Mouse (Mus musculus) cerebellum, adult 18-20 months (tissue): ENCODE measurements around the gene Ak8.
A peak's percentile ranks its signal among the peaks of the same experiment; 100 is the strongest.

ENCODE experiments used
- DNase-seq, 2 experiments: peaks; one replicate each; pipeline ENCODE4 v3.0.0; 2021

Gene Ak8

DNA sequence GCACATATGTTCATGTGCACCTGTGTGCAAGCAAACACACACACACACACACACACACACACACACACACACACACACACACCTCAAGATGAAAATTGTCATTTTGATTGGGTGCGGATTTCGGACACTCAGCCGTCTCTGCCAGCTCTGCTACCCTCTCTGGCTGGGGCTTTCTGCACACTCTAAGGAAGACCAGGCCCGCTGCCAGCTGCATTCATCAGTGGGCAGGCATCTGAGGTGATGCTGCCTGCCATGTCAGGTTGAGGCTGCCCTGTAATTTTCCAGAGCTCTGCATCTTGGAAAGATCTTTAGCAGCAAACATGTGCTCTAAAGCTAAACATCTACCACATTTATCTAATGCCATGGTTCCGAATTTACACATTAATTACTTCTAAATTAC, 37.1 kb downstream of the Ak8 start:
- peak in 1 of 2 experiments; percentile 8 for DNase-seq

DNA sequence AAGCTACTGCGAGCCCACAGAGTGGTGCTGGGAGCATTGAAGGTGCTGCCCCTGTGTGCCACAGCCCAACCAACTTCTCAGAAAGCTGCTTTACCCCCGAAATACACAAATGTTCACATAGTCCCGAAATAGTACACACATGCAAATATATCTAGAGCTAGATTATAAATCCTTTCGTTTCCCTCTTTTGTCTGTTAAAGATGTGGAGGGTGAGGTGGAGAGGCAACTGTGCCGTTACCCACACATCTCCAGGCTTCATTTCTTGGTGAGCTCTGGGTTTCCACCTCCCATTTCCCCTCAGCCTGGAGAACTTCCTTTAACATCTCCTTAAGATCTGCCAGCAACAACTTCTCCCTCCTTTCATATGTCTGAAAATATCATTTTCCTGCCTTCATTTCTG, 40.2 kb downstream of the Ak8 start:
- DNase-seq: no peak

DNA sequence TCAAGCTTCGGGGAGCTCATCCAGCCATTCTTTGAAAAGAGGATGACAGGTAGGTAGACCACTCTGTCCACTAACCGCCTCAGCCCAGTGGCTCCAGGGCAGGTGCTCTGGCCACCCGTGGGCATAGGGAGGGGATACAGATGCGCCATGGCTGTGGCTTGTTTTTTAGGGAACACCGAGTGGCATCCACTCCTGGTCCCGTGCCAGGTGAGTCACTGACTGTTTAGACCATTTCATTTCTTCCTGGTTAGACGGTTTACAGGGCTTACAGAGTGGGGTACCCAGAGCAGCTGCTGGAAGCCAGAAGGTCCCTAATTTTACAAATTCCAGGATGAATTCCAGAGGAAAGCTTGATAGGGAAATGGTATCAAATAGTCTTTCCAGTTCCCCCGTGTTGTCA, 42.7 kb downstream of the Ak8 start:
- no peak for DNase-seq

DNA sequence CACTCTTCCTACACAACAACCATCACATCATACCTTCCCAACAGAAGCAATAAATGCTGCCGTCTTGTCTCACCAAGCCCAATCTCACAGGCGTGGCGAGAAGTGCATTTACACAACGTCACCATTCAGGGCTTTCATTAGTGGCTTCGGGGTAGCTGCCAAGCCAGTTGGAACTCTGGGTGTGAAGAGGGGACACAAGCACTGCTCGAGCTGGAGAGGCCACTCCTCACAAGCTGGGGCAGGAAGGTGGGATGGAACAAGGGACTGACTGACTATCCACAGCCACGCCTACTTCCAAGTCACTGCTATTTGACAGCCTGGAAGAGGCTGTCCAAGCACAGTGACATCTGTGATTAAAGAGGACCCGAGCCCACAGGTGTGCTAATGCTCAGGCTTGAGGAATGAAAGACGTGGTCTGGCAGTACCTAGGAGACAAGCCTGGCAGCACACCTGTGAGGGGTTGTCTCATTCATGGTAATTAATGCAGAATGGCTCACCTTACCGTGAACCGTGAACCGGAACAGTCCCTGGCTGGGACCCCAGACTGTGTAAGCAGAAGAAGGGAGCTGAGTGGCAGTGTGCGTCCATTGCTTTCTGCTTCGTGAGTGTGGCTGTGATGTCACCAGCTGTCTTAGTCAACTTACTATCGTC, 46.8 kb downstream of the Ak8 start:
- no peak for DNase-seq

DNA sequence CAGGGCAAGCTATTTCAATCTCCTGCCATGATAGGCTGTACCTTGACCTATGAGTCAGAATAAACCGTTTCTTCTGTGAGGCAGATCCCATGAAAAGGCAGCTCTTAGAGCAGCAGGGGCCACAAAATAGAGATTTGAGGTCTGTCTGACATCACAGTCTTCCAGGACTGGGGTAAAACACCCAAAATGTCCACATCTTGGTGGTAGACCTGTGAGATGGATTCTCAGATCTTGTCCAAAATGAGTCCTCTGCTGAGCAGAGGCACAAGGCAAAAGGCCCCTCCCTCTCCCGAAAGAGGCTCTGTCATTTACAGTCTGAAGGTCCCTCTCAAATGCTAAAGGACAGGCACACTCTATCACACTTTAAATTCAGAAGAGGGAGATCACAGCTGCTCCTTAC, 47.7 kb downstream of the Ak8 start:
- no peak for DNase-seq

DNA sequence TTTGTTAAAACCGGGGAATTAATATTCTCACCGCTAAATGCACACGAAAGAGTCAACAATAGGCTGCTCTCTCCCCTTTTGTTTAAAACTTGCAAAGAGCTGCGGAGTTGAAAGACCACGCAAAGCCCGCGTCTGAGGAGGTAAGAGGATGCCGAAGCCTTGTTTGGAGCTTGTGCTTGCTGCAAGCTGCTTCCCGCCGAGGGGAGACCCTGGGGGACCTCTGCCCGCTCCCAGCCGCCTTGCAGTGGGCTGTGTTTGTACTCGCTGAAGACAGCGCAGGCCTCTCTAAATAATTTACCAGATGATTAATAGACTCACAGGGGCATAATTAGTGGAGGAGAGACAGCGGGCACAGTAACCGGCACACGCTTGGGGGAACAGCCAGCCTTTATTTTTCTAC, 51.2 kb downstream of the Ak8 start:
- no peak for DNase-seq

DNA sequence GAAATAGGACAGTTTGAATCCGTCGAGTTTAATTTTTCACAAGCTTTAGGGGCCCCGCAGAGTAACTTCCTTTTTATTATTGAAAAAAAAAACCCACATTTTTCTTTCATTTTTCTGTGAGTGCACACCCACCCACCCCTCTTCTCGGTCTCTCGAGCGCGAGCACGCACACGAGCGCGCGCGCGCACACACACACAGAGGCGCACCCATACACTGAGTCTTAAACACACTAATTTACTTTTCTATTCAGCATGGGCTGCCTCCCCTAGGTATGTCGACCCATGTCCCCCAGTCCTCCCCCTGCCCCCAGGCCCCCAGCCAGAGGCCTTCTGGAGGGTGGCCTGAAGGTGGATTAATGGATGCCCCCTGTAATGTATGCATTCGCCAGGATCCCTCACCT, 51.7 kb downstream of the Ak8 start:
- no peak for DNase-seq

DNA sequence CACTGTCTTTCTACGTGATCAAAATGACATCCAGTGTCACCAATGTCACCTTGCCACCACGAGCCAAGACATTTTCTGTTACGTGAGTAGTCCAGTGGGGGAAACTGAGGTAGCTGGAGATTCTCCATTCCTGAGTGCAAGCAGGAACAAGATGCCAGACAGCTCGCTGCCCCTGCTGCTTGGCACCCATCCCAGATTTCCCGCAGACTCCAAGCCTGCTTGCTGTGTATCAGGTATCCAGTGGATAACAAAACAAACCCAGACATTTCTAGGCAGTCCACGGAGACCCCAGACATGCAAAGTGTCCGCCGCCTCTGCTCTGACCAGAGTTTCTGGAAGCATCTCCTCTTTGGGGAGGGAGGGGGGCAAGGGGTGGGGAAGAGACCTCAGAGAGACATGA, 52.4 kb downstream of the Ak8 start:
- no peak for DNase-seq

DNA sequence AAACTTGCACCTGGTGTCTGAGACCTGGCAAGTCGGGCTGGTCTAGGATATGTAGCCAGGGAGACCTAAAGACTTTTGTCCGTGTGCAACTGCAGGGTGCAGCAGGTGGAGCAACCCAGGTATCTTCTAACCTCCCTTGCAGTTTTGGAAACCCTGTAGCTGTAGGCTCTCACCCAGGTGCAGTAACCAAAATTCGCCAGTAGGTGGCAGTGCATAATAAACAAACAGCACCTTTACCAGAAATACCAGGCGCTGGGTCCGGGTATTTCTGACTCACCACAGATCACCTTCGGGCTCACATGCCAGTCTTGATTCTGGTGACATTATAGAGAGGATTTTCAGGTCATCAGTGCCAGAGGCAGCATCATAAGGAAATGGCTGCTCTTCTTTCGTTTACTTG, 55.5 kb downstream of the Ak8 start:
- DNase-seq: peak; percentile 78 to 86

DNA sequence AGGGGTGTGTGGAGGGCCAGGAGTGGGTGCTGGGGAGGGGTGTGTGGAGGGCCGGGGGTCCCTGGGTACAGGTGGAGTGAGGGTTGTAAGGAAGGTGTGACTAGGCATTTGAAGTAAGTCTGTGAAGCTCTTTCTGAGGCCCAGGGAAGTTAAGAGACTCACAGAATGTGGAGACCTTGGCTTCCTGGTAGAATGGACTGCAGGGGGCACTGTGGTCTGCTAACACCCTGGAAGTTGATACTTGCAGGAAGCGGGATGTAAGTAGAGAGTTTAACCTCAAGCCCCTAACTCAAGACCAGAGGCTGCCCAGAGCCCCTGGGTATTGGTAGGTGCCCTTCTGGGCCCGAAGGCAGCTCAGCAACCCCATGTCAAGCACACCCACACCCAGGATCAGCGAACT, 56.2 kb downstream of the Ak8 start:
- peak; percentile 19 to 22 for DNase-seq

DNA sequence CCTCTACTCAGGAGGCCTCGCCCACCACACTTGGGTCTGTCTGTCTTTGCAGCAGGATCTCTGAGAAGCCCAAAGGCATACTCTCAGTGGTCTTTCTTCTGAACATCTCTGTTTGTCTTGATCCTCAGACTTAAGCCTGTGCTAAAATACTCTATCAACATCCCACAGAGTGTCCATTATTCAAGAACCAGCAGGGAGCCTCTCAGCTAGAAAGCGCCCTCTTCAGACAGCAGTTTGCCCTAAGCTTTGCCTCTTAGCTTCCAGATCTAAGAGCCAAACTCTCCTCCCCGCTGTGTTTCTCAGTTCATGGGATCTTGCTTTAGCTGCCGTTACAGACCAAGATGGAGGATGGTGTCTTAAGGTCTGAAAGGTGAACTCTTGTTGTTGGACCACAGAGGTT, 59.5 kb downstream of the Ak8 start:
- DNase-seq: no peak

DNA sequence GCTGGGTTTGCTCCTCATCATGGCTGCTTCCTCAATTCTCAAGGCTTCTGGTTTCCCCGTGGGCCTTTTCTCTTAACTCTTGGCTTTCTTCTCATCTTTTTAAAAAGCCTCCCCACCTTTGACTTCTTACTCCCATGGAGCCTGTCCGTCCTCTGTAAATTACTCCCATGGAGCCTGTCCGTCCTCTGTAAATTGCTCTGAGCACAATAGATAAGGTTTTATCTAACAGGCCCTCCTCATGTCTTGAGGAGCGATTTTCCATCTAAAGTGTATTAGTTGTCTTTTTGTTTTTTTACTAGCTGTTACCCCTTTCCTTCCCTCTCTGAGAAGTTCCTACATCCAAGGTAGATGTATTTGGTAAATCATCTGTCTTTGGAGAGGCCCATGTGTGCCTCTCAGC, 66.6 kb downstream of the Ak8 start:
- no peak for DNase-seq

DNA sequence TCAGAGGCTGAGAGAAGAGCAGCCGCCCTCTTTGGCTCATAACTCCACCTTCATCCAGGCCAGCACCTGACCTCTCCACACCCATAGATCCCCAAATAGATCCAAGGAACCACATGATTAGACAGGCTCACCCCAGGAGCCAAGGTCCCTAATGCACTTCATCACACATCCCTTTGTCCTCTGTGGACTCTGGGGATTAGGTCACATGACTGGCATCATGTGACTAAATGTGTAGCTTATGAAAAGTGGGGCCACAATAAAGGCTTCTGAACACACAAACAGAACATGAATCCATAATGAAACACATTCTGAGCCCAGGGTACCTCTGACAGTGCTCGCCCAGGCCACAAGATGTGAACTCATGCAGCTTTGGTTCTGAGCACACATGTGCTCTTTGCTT, 67.1 kb downstream of the Ak8 start:
- DNase-seq: no peak

DNA sequence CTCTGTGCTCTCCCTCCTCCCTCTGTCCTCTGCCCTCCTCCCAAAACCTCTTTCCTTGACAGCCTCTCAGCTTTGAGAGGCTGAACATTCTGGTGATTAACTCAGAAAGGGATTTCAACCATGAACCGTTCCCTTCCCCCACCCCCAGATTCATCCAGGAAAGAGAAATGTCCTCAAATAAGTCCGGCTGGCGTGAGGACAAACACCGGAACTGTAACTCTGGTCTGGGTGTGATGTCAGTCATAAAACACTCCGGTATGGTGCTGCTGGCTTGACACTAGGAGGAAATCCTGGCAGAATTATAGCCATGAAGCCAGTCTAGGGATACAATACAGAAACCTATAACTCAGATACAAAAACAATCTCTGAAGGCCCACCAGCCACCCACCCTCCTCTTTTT, 70.7 kb downstream of the Ak8 start:
- DNase-seq: no peak

DNA sequence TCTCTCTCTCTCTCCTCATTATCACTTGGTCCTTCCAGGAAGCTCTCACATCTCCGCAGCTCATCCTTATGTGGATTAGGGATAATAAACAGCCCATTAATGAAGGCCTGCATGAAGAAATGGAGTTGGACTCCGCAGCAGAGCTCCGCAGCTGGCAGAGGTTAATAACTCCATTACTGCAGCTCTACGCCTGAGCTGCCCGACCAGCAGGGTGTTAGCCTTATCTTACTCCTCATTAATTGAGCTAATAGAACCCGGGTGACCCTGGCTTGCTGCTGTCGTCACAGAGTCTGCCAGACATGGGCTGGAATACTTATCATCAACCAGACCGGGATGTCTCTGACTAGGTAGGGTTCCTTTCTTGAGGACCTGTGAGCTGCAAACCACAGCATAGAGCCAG, 74.1 kb downstream of the Ak8 start:
- DNase-seq: no peak

DNA sequence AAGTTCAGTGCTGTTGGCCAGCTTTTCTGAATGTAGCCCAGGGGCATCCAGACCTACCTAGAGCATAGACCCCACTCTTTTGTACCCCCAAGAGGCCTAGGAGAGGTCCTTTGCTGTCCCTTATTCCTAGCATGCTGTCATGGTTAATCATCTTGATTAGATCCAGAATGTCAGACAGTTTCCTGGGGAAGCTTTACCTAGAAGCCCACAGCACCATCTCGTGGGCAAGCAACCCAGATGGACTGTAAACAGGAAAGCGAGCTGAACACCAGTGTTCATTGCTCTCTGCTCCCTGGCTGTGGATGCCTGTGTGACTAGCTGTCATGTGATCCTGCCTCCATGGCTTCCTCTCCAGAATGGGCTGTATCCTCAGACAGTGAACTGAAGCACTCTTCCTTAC, 76.8 kb downstream of the Ak8 start:
- DNase-seq: no peak

DNA sequence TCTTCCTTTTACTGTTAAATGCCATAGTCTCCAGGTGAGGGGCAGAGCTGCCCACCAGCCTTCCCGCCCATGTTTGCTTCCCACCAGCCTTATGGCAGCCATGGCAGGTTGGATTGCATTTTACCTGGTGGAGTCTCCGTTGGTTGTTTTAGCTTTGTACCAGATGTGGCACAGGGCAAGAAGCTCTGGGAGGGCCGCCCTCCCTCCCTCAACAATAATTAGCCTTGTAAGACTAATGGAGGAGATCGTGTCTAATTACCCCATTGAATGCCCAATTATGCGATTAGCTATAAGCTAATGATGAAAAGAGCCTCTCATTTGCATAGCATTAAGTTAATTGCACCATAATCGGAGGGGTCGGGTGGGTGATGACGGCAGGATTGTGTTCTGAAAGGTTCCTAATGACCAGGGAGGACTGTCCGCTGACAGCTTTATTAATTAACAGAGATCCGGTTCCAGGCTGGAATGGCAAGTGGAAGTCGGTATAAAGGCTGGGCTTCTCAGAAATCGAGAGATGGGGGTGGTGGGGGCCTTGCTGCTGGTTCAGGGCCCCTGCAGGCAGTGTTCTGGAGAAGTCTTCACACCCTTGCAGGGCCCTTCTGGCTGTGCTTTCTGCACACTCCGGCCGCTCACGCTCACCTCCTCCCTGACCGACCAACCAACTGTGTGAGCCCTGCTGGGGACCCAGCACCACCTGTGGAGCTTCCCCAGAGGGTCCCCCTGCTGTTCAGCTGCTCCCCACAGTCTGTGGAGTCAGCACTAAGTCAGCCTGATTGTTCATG, 80.2 kb downstream of the Ak8 start:
- no peak for DNase-seq

DNA sequence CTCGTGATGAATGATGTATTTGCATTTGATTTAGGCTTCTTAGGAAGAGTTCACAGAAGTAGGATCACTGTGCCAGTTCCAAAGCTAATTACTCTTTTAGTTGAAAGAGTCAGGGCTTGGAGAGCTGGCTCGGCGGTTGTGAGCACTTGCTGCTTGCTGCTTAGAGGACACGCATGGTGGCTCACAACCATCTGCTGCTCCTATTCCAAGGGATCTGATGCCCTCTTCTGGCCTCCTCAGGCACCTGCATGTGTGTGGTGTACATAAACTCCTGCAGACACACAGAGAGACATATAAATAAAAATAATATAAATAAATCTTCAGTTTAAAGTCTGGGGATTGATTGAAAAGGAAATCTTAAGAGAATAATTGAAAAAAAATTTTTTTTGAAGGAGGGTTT, 81.3 kb downstream of the Ak8 start:
- DNase-seq: no peak

DNA sequence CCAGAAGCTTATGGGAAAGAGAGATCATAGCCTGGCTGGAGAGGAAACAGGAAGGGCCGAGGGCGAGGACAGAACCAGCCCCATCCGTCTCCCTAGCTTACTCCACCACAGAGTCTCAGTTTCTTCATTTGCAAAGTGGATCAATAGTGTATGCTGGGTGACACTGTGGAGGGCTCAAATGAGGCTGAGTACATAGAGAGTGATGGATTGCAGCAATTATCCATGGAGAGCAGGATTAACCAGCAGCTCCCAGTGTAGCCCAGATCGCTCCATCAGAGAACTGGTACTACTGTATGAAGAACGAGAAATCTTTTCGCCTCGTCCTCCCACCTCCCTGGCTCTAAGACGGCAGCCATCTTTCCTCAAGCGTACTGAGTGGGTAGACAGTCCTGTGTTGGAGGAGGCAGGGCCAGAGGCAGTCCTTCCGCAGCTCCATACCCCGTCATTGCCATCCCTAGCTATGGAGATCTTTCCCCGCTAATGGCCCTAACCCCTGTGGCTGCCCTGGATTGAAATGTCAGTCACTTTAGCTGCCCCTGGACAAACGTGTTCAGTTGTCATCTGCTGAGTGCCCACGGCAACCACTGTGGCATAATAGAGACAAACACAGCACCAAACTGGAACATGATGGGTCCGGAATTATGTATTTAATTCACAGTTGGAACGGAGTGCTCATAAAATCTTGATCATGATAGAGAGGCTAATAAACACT, 86.5 kb downstream of the Ak8 start:
- no peak for DNase-seq

DNA sequence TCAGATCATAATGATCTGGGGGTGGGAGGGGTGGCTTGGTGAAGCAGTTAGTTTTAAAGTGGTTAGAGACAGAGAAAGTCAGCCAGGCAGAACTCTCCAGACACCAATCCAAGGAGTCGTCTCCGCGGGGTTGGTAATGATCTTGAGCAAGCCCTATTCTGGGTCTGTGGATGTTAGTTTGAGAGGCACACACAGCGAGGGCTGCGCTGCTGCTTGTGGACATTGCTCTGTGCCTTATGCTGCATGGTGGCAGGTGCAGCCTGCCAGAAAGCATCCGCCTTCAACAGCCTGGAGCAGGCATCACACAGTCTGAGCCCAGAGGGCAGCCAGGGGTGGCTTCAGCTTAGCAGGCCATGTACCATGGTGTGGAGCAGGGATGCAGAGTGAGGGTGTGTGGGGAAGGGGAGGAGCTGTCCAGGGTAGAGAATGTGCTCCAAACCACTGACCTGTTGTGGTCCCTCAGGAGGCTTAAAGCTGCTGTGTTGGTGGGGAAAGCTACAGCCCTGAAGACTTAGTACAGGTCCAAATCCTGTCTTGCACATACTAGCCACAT, 87.2 kb downstream of the Ak8 start:
- no peak for DNase-seq

DNA sequence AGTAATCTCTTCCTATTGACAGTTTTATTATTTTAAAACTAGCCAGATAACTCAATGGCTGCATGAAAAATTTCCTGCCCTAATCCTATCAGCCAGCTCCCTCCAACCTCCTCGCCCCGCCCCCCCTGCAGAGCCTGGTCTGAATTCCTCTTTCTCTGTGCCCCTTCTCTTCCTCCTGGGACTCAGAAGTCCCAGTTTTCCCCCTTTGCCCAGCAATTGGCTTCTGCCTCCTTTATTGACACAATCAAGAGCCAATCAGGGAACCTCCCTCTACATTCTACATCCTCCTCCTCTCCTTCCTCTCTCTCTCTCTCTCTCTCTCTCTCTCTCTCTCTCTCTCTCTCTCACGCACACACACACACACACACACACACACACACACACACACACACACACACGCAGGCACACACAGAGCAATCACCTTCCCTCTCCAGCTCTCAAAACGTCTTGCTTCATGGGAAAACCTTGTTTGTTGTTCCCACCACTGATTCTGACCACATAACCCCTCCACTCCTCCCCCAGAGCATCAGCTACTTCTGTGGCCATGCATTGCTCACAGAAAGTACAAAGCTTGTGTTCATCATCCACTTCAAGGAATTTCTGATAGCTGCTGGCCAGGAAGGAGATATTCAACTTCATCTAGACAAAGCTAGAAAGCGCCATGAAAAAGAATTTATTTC, 93.1 kb downstream of the Ak8 start:
- peak in 1 of 2 experiments; percentile 26 for DNase-seq

DNA sequence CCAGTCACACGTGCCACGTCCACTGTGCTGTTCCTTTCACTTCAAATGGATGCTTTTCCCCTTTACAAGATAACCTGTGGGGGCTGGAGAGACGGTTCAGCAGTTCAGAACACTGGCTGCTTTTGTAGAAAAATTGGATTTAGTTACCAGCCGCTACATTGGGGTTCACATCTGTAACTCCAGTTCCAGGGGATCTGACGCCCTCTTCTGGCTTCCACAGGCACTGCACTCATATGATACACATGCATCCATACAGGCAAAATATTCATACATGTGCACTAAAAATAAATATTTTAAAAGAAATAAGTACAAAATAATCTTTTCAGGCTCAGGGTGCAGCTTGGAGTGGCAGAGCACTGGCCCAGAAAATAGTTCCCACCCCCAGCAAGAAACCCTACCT, 94.7 kb downstream of the Ak8 start:
- no peak for DNase-seq

DNA sequence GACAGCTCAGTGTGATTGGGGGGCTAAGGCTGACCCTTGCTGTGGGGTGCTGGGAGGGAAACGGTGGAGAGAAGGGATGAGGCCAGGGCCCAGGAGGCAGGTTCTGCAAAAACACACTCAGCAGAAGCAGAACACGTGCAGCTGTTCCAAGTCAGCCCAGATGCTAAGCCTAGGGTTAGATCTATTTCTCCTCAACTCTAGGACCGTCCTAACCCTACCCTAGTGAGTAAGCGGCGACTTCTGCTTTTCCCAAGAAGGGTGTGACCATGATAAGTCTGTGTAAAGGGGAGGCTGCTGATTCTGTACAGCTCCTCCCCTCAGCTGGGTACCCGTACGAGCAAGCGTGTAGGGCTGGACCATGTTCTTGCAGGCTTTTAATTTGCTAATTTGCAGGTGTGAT, 96.3 kb downstream of the Ak8 start:
- no peak for DNase-seq
